Mouse (Mus musculus): Measurements from ENCODE around the gene Med9.
A peak's percentile ranks its signal among the peaks of the same experiment; 100 is the strongest.

Med9 gene

GRCm38 (mm10) chr11:59947752-59948400 is at the start of gene Med9:
Med9 (plus strand) TSS chr11:59948206.
- peak; percentile 91 for DNase-seq (ENCODE audit: low read depth, low spot score)

- DNase-seq (ENCODE audit: low read depth, low spot score): no peak
Observed at GRCm38 (mm10) chr11:59899711-59900685, 48.0 kb upstream of the Med9 start.

- DNase-seq (ENCODE audit: low read depth, low spot score): no peak
Observed at GRCm38 (mm10) chr11:59900995-59901394, 47.0 kb upstream of the Med9 start.

- DNase-seq (ENCODE audit: low read depth, low spot score): no peak
Observed at GRCm38 (mm10) chr11:59902045-59902726, 45.8 kb upstream of the Med9 start.

GRCm38 (mm10) chr11:59906521-59907123 is 41.4 kb upstream of the Med9 start:
- DNase-seq (ENCODE audit: low read depth, low spot score): no peak

GRCm38 (mm10) chr11:59908446-59908845 is 39.6 kb upstream of the Med9 start:
- DNase-seq (ENCODE audit: low read depth, low spot score): no peak

GRCm38 (mm10) chr11:59910586-59910985 is 37.4 kb upstream of the Med9 start:
- DNase-seq (ENCODE audit: low read depth, low spot score): no peak

GRCm38 (mm10) chr11:59911523-59911922 is 36.5 kb upstream of the Med9 start:
- DNase-seq (ENCODE audit: low read depth, low spot score): no peak

GRCm38 (mm10) chr11:59913702-59914101 is 34.3 kb upstream of the Med9 start:
- no peak for DNase-seq (ENCODE audit: low read depth, low spot score)

GRCm38 (mm10) chr11:59918014-59918413 is 30.0 kb upstream of the Med9 start:
- no peak for DNase-seq (ENCODE audit: low read depth, low spot score)

- no peak for DNase-seq (ENCODE audit: low read depth, low spot score)
Observed at GRCm38 (mm10) chr11:59919401-59919800, 28.6 kb upstream of the Med9 start.

GRCm38 (mm10) chr11:59920331-59920730 is 27.7 kb upstream of the Med9 start:
- DNase-seq (ENCODE audit: low read depth, low spot score): no peak

GRCm38 (mm10) chr11:59921265-59921664 is 26.7 kb upstream of the Med9 start:
- peak; percentile 16 for DNase-seq (ENCODE audit: low read depth, low spot score)

GRCm38 (mm10) chr11:59930031-59930430 is 18.0 kb upstream of the Med9 start:
- DNase-seq (ENCODE audit: low read depth, low spot score): no peak

GRCm38 (mm10) chr11:59932560-59933337 is 15.3 kb upstream of the Med9 start:
- DNase-seq (ENCODE audit: low read depth, low spot score): no peak

- DNase-seq (ENCODE audit: low read depth, low spot score): no peak
Observed at GRCm38 (mm10) chr11:59933943-59934342, 14.1 kb upstream of the Med9 start.

- DNase-seq (ENCODE audit: low read depth, low spot score): no peak
Observed at GRCm38 (mm10) chr11:59937023-59937422, 11.0 kb upstream of the Med9 start.

GRCm38 (mm10) chr11:59937615-59938014 is 10.4 kb upstream of the Med9 start:
- no peak for DNase-seq (ENCODE audit: low read depth, low spot score)

- no peak for DNase-seq (ENCODE audit: low read depth, low spot score)
Observed at GRCm38 (mm10) chr11:59939821-59940220, 8.2 kb upstream of the Med9 start.

GRCm38 (mm10) chr11:59940645-59941044 is 7.4 kb upstream of the Med9 start:
- no peak for DNase-seq (ENCODE audit: low read depth, low spot score)

- peak; percentile 17 for DNase-seq (ENCODE audit: low read depth, low spot score)
Observed at GRCm38 (mm10) chr11:59941391-59941790, 6.6 kb upstream of the Med9 start.

All from A20 (cell line).